Mouse (Mus musculus) ES-Bruce4 (cell line): ENCODE results near the gene Tmem39b. TPM values are rescaled to one million over a fixed set of nuclear protein-coding genes. Genes with fewer than 3 reads are reported as not detected.
"Not testable (repeated sequence)": the region's sequence is repeated elsewhere in the genome, so short reads cannot be mapped to it uniquely, and the experiment has no call there.

Experiments
- H3K27ac ChIP-seq: 2 replicates; pipeline ENCODE4 v1.5.1; 2012; ENCODE audit warnings: low read length, inconsistent platforms; ENCODE audit not compliant: insufficient read depth
- H3K27me3 ChIP-seq: 2 replicates; pipeline ENCODE4 v1.6.1; 2012; ENCODE audit warnings: mild to moderate bottlenecking, low read length, inconsistent platforms; ENCODE audit not compliant: control insufficient read depth, poor library complexity, insufficient read depth, severe bottlenecking
- H3K36me3 ChIP-seq: 2 replicates; pipeline ENCODE4 v1.6.1; 2012; ENCODE audit warnings: inconsistent platforms, mild to moderate bottlenecking, low read length, moderate library complexity; ENCODE audit not compliant: control insufficient read depth, poor library complexity, insufficient read depth, severe bottlenecking
- H3K4me1 ChIP-seq: one replicate; pipeline ENCODE4 v1.8.1; 2011; ENCODE audit warnings: low read length; ENCODE audit not compliant: control insufficient read depth, insufficient read depth
- H3K4me3 ChIP-seq: 2 replicates; pipeline ENCODE4 v1.5.1; 2011; ENCODE audit warnings: low read depth, mild to moderate bottlenecking, low read length
- H3K9ac ChIP-seq: 2 replicates; pipeline ENCODE4 v1.6.1; 2012; ENCODE audit warnings: low read depth, mild to moderate bottlenecking, inconsistent platforms; ENCODE audit not compliant: poor library complexity, severe bottlenecking
- H3K9me3 ChIP-seq: replicated peaks from 2 replicates; pipeline ENCODE4 v1.6.1; 2012; ENCODE audit warnings: mild to moderate bottlenecking, low read length, inconsistent platforms; ENCODE audit not compliant: control insufficient read depth, poor library complexity, insufficient read depth, severe bottlenecking
- CTCF ChIP-seq: IDR thresholded peaks from one replicate; pipeline ENCODE4 v1.8.1; 2011; ENCODE audit warnings: low read depth, low read length
- EP300 ChIP-seq: IDR thresholded peaks from 2 replicates; pipeline ENCODE4 v1.6.1; 2011; ENCODE audit warnings: low read depth, low read length; ENCODE audit not compliant: insufficient read depth
- POLR2A ChIP-seq: IDR thresholded peaks from one replicate; pipeline ENCODE4 v1.8.1; 2011; ENCODE audit warnings: low read length; ENCODE audit not compliant: insufficient read depth
- polyA plus RNA-seq: library from polyadenylated mRNA; stranded (reverse); fragments of >200 nt; gene quantifications from 2 replicates; pipeline ENCODE4 v1.2.4, GENCODE M21; 2011; ENCODE audit warnings: low read depth; ENCODE audit not compliant: missing spikeins, insufficient read depth, insufficient read length

Tmem39b gene
- polyA plus RNA-seq, 1 experiment: 14.8 TPM

DNA sequence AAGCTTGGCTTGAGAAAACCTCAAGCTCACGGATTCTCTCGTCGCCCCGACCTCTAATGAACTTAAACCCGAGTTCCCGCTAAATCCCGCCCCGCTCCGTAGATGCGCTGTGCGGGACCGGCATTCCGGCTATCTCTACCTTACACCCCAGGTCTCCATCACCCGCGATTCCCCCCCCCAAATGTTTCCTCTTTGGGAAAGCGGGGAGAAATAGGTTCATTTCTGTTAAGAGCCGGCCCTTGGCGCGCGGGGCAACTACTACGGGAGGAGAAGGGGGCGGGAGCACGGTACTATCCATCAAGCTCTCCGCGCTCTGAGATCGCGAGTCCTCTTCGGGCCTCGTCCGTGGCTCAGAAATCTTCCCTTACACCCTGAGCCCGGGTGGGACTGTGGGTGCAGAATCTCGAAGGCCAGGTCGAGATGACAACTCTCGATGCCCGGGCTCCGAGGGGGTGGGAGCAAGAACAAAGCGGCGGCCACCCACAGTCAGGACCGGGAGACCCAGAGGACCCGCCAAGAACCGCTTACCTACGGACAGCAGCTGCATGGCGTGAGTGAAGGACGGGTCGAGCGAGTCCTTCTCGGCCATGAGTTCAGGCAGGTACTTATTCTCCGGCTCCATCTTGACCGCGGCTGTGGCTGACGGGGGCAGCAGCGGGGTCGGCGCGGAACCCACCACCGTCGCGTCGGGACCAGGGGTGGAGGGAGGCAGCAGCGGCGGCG, 44.8 kb upstream of the Tmem39b start:
- H3K9ac ChIP-seq: peak overlapping the region; percentile 78
- TF ChIP-seq POLR2A: no peak
- TF ChIP-seq CTCF: no peak
- TF ChIP-seq EP300: no peak
- H3K27ac ChIP-seq: no peak overlapping the region
- H3K4me1 ChIP-seq: peaks cover 2% of the 10 kb centered on the region
- no peaks in the 10 kb centered on the region for H3K27me3 ChIP-seq
- peak overlapping the region; percentile 92 for H3K4me3 ChIP-seq
- H3K36me3 ChIP-seq: peaks cover 3% of the 10 kb centered on the region; the same call in 1 of the 2 replicates
- H3K9me3 ChIP-seq: no peaks in the 10 kb centered on the region

DNA sequence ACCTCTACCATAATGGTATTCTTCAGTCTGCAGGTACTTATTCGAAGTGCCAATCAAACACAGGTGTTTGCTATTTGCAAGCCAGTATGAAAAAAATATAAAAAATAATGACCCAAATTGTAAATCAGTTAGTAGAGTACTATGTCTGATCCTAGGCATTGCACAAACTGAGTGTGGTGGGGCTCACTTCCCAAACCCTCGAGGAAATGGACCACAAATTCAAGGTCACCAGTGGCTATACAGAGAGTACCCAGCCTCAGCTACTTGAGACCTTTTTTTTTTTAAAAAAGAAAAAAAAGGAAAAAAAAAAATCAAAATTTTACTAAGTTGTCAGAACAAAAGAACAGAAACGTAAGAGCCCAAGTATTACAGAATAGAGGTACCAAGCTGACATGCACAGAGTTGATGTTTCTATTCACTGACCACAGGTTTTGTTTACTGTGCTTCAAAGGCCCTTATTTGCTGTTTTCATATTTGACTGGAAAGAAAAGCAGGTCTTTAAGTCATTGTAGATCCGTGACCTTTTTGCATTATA, 42.5 kb upstream of the Tmem39b start:
- Histone ChIP-seq H3K4me3 (no peak overlapping the region), H3K27me3 (no peaks in the 10 kb centered on the region), H3K36me3 (peaks cover 3% of the 10 kb centered on the region; the same call in 1 of the 2 replicates), H3K27ac (no peak overlapping the region), H3K9me3 (no peaks in the 10 kb centered on the region), H3K9ac (no peak overlapping the region), H3K4me1 (peaks cover 2% of the 10 kb centered on the region)
- TF ChIP-seq POLR2A: no peak
- no peak for TF ChIP-seq CTCF
- TF ChIP-seq EP300: no peak

DNA sequence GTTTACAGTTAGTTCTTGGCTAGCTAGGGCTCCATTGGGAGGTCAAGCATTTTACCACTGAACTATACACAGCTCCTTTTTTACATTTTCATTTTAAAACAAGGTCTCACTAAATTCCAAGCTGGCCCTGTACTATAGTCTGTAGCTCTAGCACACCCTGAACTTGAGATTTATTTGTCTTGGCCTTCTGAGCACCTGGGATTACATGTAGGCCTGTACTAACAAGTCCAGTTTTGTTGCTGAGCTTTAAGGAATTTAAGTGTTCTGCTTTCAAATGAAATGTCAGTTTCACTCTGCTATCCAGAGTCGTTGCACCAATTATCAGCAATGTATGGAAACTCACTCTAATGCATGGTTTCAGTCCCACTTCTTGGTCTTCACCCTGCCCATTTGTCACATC, 39.5 kb upstream of the Tmem39b start:
- Histone ChIP-seq H3K4me1 (no peaks in the 10 kb centered on the region), H3K36me3 (peaks cover 3% of the 10 kb centered on the region; the same call in 1 of the 2 replicates), H3K9me3 (no peaks in the 10 kb centered on the region), H3K27me3 (no peaks in the 10 kb centered on the region), H3K9ac (no peak overlapping the region), H3K27ac (no peak overlapping the region), H3K4me3 (no peak overlapping the region)
- no peak for TF ChIP-seq POLR2A
- TF ChIP-seq CTCF: no peak
- no peak for TF ChIP-seq EP300

DNA sequence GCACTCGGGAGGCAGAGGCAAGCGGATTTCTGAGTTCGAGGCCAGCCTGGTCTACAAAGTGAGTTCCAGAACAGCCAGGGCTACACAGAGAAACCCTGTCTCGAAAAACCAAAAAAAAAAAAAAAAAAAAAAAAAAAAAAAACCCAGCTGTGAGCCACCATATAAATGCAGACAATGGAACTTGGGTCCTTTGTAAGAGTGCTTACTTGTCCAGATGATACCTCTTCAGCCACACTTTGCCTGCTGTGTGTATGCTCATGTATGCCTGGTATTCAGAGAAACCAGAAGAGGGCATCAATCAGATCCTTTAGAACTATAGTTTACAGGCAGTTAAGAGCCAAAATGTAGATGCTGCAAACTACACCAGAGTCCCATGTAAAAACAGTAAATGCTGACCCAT, 38.8 kb upstream of the Tmem39b start:
- H3K27ac ChIP-seq, H3K36me3 ChIP-seq, H3K9ac ChIP-seq, H3K27me3 ChIP-seq, H3K9me3 ChIP-seq, H3K4me1 ChIP-seq, H3K4me3 ChIP-seq: not testable (repeated sequence)

DNA sequence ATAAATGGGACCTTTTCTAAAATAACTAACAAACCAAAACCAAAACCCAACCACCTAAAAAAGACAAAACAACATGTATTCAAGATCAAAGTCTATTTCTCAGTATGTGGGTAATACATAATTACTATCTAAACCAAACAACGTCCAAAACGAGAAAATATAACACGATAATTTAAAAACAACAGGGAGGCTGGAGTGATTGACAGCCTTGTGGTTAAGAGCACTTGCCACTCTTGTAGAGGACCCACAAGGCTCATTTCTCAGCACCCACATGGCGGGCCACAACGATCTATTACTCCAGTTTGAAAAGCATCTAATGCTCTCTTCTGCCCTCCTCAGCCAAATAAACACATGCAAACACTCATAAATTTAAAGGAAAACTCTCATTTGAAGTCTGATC, 34.8 kb upstream of the Tmem39b start:
- Histone ChIP-seq H3K36me3 (peaks cover 35% of the 10 kb centered on the region), H3K27ac (no peak overlapping the region), H3K4me3 (no peak overlapping the region), H3K4me1 (no peaks in the 10 kb centered on the region), H3K9me3 (no peaks in the 10 kb centered on the region), H3K9ac (no peak overlapping the region), H3K27me3 (no peaks in the 10 kb centered on the region)
- TF ChIP-seq CTCF (no peak), POLR2A (no peak), EP300 (no peak)

DNA sequence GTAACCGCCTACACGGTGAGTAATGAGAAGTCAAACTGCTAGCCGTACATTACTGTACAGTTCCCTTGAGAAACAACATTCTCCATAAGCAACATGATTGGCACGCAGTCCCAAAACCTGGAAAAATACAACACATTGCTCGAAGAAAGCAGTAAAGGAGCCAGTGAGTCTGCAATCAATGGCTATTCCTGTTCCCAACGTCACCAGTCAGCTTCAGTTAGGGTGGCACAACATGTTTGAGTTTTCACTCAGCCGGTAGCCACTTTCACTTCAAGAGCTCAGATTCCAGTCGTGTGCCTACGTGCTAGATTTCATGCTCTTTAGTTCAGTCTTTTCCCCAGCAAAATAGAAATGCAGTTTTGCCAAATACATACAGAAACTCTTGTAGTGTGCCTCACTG, 19.7 kb upstream of the Tmem39b start:
- Histone ChIP-seq H3K4me1 (no peaks in the 10 kb centered on the region), H3K36me3 (peaks cover 80% of the 10 kb centered on the region), H3K4me3 (no peak overlapping the region), H3K27me3 (no peaks in the 10 kb centered on the region), H3K9ac (no peak overlapping the region), H3K27ac (no peak overlapping the region), H3K9me3 (no peaks in the 10 kb centered on the region)
- no peak for TF ChIP-seq CTCF
- no peak for TF ChIP-seq EP300
- TF ChIP-seq POLR2A: no peak
